Mouse (Mus musculus) neural tube, embryonic 15.5 days (tissue): ENCODE data around the gene Eno3. TPM values are rescaled to one million over a fixed set of nuclear protein-coding genes. Genes with fewer than 3 reads are reported as not detected.

ENCODE experiments used
- ATAC-seq: fragments of 200-750 bp; cut with Nextera tagmentation; 2 replicates; pipeline ENCODE4 v1.8.0; 2017; ENCODE audit warnings: mild to moderate bottlenecking, moderate TSS enrichment, moderate library complexity; ENCODE audit not compliant: low FRiP score
- H3K27ac ChIP-seq: fragments of 300-500 bp; sonication (generic); replicated peaks from 2 replicates; pipeline ENCODE4 v1.5.1; 2015; ENCODE audit warnings: mild to moderate bottlenecking, inconsistent platforms
- H3K27me3 ChIP-seq: fragments of 300-500 bp; sonication (generic); replicated peaks from 2 replicates; pipeline ENCODE4 v1.6.1; 2015; ENCODE audit warnings: inconsistent platforms
- H3K36me3 ChIP-seq: fragments of 300-500 bp; sonication (generic); 2 replicates; pipeline ENCODE4 v1.6.1; 2015; ENCODE audit warnings: inconsistent platforms
- H3K4me1 ChIP-seq: fragments of 300-500 bp; sonication (generic); 2 replicates; pipeline ENCODE4 v1.6.1; 2015; ENCODE audit warnings: inconsistent platforms
- H3K4me2 ChIP-seq: fragments of 300-500 bp; sonication (generic); 2 replicates; pipeline ENCODE4 v1.6.1; 2015; ENCODE audit warnings: inconsistent platforms, mild to moderate bottlenecking, moderate library complexity
- H3K4me3 ChIP-seq: fragments of 300-500 bp; sonication (generic); replicated peaks from 2 replicates; pipeline ENCODE4 v1.5.1; 2015; ENCODE audit warnings: mild to moderate bottlenecking, inconsistent platforms
- H3K9ac ChIP-seq: fragments of 300-500 bp; sonication (generic); replicated peaks from 2 replicates; pipeline ENCODE4 v1.6.1; 2015; ENCODE audit warnings: mild to moderate bottlenecking, inconsistent platforms
- H3K9me3 ChIP-seq: fragments of 300-500 bp; sonication (generic); replicated peaks from 2 replicates; pipeline ENCODE4 v1.6.1; 2016; ENCODE audit warnings: inconsistent platforms
- WGBS: fragments of 180-500 bp; shearing (Covaris S2); methylation state at CpG from one replicate; pipeline ENCODE4 v1.1.7; 2015; ENCODE audit warnings: mixed read lengths; 5-methylcytosine and 5-hydroxymethylcytosine counted together
- polyA plus RNA-seq: library from polyadenylated mRNA; unstranded; fragments of >200 nt; fragmentation: Nextera tagmentation; extraction: Ambion mirVana; gene quantifications from 2 replicates; pipeline ENCODE4 v1.2.1, GENCODE M21; 2015

Eno3 gene
- polyA plus RNA-seq, 1 experiment from 2014 or later, result 17.5 TPM

DNA sequence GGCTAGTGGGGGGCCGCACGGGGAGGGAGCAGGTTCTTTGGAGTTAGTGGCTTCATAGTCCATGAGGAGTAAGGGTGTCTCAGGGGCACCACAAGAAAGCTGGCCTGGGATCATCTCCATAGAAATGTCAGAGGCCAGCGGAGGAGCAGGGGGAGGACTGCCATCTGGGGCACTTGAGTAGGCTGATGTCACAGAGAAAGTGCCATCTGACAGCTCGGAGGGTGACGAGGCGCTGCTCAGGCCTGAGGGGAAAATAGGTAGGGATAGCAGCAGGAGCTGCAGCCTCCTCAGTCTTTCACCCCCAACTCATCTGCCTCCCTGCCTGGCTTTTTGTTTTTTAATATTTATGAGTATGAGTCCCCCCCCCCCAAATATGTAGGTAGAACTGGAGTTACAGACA is 17.0 kb downstream of the Eno3 start:
- Histone ChIP-seq H3K4me3 (no peak overlapping the region), H3K27ac (no peak overlapping the region), H3K27me3 (no peaks in the 10 kb centered on the region), H3K36me3 (peaks cover 58% of the 10 kb centered on the region), H3K9me3 (no peaks in the 10 kb centered on the region), H3K9ac (no peak overlapping the region), H3K4me2 (no peak overlapping the region), H3K4me1 (peaks cover 21% of the 10 kb centered on the region)
- 63% methylated on average over 6 of the region's 6 CpGs for WGBS
- no peak for ATAC-seq

DNA sequence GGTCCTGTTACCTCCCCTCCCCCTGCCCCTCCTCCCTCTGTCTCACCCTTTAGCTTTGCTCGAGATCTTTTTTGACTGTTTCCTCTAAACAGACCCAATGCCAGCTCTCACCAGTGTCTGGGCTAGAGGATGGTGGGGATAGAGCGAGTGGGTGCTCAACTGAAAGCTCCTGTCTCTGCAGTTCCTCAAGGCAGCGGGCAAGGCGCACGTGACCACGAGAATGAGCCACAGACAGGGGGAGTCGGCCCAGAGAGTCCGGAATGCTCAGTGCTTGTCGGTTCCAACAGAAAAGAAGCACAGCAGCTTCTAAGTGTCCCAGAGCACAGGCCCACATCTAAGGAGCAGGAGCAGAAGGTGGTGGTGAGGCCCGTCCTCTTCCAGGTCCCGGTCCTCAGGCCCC is 17.5 kb downstream of the Eno3 start:
- Histone ChIP-seq H3K4me2 (no peak overlapping the region), H3K27ac (no peak overlapping the region), H3K9me3 (no peaks in the 10 kb centered on the region), H3K9ac (no peak overlapping the region), H3K27me3 (no peaks in the 10 kb centered on the region), H3K4me3 (no peak overlapping the region), H3K4me1 (peaks cover 21% of the 10 kb centered on the region), H3K36me3 (peaks cover 63% of the 10 kb centered on the region)
- WGBS, result 78% methylated on average over 11 of the region's 11 CpGs
- no peak for ATAC-seq

DNA sequence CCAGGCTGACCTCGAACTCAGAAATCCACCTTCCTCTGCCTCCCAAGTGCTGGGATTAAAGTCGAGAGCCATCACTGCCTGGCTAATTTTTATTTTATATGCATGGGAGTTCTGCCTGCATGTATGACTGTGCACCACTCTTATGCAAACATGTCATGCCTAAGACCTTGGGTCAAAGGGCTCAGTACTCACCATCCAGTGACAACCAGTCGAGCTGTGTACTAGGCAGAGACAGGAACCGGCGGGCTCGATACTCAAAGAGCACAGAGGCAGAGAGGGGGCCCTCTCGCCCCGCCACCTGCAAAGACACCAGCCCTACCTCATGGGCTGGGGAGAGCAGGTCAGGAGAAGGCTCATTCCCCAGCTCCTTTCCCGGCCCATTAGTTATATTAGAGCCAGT is 21.1 kb downstream of the Eno3 start:
- H3K4me1 ChIP-seq, result peaks cover 10% of the 10 kb centered on the region

DNA sequence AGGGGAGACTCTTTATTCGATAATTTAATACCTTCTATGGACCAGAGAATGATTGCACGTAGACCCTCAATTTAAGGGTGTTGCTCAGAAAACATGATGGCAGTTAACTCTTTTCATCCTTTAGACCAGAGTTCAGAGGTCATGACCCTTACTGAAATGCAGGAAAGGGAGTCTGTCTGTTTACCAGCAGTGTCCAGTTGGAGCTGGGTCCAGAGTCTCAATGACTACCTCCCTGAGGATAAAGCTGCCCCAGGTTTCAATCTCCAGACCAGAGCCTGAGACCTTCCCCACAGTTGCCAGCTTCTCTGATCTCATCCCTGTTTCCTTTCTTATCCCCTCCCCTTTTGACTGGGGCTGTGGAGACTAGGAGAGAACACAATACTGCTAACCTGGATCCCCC is 21.6 kb downstream of the Eno3 start:
- H3K4me3 ChIP-seq, result no peak overlapping the region
- ATAC-seq, result no peak
- no peak overlapping the region for H3K9ac ChIP-seq
- WGBS, result 65% methylated on average over 2 of the region's 2 CpGs
- H3K36me3 ChIP-seq, result peaks cover 77% of the 10 kb centered on the region
- no peaks in the 10 kb centered on the region for H3K9me3 ChIP-seq
- no peak overlapping the region for H3K4me2 ChIP-seq
- no peaks in the 10 kb centered on the region for H3K27me3 ChIP-seq
- no peak overlapping the region for H3K27ac ChIP-seq
- H3K4me1 ChIP-seq, result peaks cover 10% of the 10 kb centered on the region

More for the DNA sequence above, 21.1 kb downstream of the Eno3 start:
- Histone ChIP-seq H3K36me3 (peaks cover 75% of the 10 kb centered on the region), H3K27ac (no peak overlapping the region), H3K4me3 (no peak overlapping the region), H3K9me3 (no peaks in the 10 kb centered on the region), H3K4me2 (no peak overlapping the region), H3K27me3 (no peaks in the 10 kb centered on the region), H3K9ac (no peak overlapping the region)
- WGBS, result 88% methylated on average over 8 of the region's 9 CpGs
- no peak for ATAC-seq

DNA sequence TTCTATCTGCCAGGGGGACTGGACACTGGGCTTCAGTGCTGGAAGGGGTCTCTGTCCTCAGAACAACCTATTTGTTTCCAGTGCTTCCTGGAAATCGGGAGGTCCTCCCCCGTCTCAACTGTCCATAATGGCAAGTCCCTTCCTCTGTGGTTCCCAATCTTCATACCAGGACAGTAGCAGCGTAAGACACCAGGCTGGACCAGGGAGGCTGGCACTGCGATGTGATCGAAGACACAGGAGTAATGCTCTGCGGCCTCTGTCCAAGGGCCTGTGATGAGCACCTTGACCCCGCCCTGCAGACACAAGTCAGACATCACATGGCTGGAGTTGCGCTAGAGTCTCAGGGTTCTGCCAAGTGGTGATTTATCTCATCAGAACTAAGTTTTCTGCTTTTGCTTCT is 22.4 kb downstream of the Eno3 start:
- Histone ChIP-seq H3K27me3 (no peaks in the 10 kb centered on the region), H3K9me3 (no peaks in the 10 kb centered on the region), H3K27ac (no peak overlapping the region), H3K4me1 (peaks cover 10% of the 10 kb centered on the region), H3K4me3 (no peak overlapping the region), H3K9ac (no peak overlapping the region), H3K4me2 (no peak overlapping the region), H3K36me3 (peaks cover 79% of the 10 kb centered on the region)
- no peak for ATAC-seq
- 98% methylated on average over 8 of the region's 8 CpGs for WGBS

DNA sequence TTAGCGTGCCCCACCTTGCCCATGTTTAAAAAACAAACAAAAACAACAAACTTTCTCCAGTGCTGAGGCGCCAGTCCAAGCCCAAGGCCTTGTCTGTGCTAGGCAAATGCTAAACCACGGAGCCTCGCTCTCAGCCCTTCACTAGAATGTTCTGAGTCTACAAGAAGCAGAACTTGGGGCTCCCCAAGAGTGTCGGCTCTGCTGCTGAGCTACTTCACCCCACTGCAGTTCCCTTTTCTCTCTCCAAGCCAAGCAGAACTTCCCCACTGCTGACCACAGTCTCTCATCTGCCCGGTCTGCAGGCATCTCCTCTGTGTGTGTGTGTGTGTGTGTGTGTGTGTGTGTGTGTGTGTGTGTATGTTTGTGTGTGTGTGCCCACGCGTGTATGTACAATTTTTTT is 22.9 kb downstream of the Eno3 start:
- no peak overlapping the region for H3K4me3 ChIP-seq
- no peak overlapping the region for H3K9ac ChIP-seq
- no peak overlapping the region for H3K4me2 ChIP-seq
- H3K27ac ChIP-seq, result no peak overlapping the region
- peaks cover 10% of the 10 kb centered on the region for H3K4me1 ChIP-seq
- ATAC-seq, result no peak
- H3K27me3 ChIP-seq, result no peaks in the 10 kb centered on the region
- H3K9me3 ChIP-seq, result no peaks in the 10 kb centered on the region
- H3K36me3 ChIP-seq, result peaks cover 81% of the 10 kb centered on the region
- 94% methylated on average over 6 of the region's 8 CpGs for WGBS

DNA sequence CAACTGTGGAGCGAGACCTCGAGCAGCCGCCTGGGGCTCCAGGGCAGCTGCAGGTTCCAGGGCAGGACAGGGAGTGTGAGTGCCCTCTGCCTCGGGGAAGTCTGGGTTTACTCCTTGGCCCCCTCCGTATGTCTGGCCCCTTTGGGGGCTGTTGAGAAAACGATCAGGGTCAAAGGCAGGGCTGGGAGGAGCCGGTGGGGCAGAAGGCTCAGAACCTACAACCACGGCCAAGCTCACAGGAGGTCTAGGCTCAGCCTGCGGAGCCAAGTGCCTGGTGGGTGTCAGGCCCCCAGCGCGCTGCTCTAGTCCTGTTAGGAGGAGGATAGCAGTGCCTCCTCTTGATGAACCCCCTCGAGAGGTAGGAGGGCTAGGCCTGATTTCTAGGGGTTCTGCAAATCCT is 24.2 kb downstream of the Eno3 start:
- Histone ChIP-seq H3K4me1 (peaks cover 14% of the 10 kb centered on the region), H3K4me3 (no peak overlapping the region), H3K4me2 (no peak overlapping the region), H3K27me3 (no peaks in the 10 kb centered on the region), H3K9ac (no peak overlapping the region), H3K36me3 (peaks cover 76% of the 10 kb centered on the region), H3K9me3 (no peaks in the 10 kb centered on the region), H3K27ac (no peak overlapping the region)
- ATAC-seq, result no peak
- 67% methylated on average over 12 of the region's 12 CpGs for WGBS

DNA sequence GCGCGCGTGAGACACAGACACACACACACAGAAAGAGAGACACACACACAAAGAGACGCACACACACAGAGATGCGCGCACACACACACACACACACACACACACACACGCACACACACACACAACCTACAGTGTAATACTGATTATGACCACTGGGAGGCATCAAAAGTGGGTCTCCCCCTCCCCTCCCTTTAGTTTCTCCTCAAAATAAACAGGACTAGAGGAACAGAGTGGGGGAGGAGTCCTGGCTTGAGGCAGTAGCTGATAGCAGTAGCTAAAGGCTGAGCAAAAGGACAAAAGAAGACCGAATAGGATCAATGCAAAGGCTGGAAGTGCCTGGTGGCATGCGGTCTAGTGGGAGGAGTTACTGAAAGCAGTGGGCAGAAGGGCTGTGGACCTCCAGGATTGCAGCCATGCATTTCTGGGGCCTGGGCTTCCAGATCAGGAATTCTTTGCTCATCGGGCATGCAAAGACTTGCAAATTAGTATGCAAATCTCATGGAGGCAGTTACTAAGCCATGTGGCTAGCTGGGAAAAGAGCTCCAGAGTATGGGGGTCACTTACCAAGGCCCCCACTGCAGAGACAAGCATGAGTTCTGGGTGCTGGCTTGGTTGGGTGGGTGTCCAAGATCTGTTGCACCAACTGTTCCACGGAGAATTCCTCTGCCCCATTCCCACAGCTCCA is 25.0 kb downstream of the Eno3 start:
- 17% methylated on average over 11 of the region's 11 CpGs for WGBS
- H3K36me3 ChIP-seq, result peaks cover 67% of the 10 kb centered on the region

DNA sequence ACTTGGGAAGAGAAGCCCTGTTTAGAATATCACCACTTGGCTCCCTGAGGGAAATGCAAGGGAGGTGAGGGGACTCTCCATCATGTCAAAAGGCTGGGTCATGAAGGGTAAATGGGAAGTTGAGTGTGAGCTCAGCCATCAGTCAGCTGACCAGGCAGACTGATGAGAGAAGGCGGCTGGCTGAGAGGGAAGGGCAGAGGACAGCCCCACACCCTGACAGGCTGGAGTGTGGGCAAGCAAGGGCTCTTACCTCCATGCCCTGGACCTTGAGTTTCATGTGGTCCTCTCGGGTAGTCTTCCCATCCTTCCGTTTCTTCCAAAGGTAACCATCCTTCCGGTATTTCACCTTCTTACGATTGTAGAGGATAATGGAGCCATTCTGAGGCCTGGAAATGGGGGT is 26.6 kb downstream of the Eno3 start:
- no peaks in the 10 kb centered on the region for H3K9me3 ChIP-seq
- H3K9ac ChIP-seq, result no peak overlapping the region
- ATAC-seq, result no peak
- H3K4me2 ChIP-seq, result no peak overlapping the region
- no peaks in the 10 kb centered on the region for H3K27me3 ChIP-seq
- WGBS, result 90% methylated on average over 5 of the region's 5 CpGs
- H3K36me3 ChIP-seq, result peaks cover 57% of the 10 kb centered on the region
- H3K4me3 ChIP-seq, result no peak overlapping the region
- H3K27ac ChIP-seq, result no peak overlapping the region
- H3K4me1 ChIP-seq, result peaks cover 31% of the 10 kb centered on the region

More for the DNA sequence above, 25.0 kb downstream of the Eno3 start:
- H3K4me2 ChIP-seq, result peak overlapping the region; percentile 15; the same call in 1 of the 2 replicates
- peak; percentile 46 for ATAC-seq
- no peak overlapping the region for H3K4me3 ChIP-seq
- peak overlapping the region; percentile 4; the same call in 1 of the 2 replicates for H3K27ac ChIP-seq
- H3K27me3 ChIP-seq, result no peaks in the 10 kb centered on the region
- H3K9ac ChIP-seq, result no peak overlapping the region
- peaks cover 22% of the 10 kb centered on the region for H3K4me1 ChIP-seq
- no peaks in the 10 kb centered on the region for H3K9me3 ChIP-seq

DNA sequence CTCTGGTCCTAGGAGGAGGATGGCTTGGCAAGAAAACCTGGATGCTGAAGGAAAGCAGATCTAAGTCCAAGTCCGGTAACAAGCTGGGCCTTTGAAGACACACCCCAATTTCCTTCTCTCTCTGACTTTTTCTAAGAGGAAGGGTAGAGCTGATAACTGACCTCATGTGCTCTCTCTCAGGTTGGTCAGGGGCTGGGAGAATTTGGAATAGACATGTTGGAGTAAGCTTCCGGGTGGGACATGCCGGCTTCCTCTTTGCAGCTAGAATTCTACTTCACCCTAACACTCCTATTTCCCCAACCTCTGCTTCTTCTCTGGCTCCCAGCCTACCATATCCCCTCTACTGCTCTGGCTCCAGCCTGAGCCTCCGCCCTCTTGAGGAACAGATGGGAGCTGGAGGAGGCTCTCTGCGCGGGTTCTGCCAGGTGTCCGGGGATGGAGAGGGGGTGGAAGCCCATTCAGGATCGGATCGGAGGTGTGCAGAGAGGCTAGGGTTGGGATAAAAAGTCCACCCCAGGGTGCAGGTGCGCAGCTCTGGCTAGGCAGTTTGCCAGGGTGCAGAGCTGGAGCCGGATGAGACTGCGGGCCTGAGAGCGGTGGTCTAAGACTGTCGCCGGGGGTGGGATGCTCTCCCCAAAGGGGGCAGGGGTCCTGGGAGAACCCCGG is 30.0 kb downstream of the Eno3 start:
- Histone ChIP-seq H3K27me3 (no peaks in the 10 kb centered on the region), H3K27ac (peak overlapping the region; percentile 89), H3K4me2 (peak overlapping the region; percentile 87), H3K9ac (peak overlapping the region; percentile 90), H3K4me3 (peak overlapping the region; percentile 85), H3K9me3 (no peaks in the 10 kb centered on the region), H3K36me3 (peaks cover 32% of the 10 kb centered on the region), H3K4me1 (peaks cover 37% of the 10 kb centered on the region)
- 3% methylated on average over 16 of the region's 16 CpGs for WGBS
- peak; percentile 62; the same call in 1 of the 2 replicates for ATAC-seq

DNA sequence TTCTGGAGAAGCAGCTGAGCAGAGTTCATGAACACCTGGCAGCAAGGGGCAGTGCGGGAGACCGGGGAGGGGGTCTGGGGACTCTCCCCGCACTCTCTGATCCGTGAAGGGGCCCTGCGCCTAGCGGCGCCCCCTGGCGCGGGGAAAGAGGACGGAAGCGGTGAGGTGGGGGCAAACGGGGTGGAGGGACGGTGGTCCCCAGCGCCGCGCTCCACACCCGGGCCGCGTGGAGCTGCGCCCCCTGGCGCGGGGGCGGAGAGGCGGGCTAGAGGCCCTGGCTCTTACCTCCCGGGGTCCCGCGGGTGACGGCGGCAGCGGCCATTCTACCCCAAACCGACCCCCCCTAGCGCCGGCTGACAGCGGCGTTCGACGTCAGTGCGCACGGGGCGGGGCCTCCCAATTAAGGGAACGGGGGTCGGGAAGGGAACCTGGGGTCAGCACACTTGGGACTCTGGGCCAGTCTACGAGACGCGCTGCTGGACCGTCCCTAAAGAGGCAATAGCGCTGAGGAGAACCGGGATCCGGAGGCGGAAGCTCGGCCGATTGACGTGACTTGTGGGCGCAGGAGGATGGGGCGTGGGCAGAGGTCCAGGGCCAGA is 30.7 kb downstream of the Eno3 start, which contains the start of gene Camta2:
Camta2 (minus strand) TSS at position 505 of the 599 bp plus-strand sequence.
- Histone ChIP-seq H3K9me3 (no peaks in the 10 kb centered on the region), H3K36me3 (peaks cover 30% of the 10 kb centered on the region), H3K9ac (peak within 1 kb of the TSS; percentile 90), H3K27ac (peak within 1 kb of the TSS; percentile 89), H3K27me3 (no peaks in the 10 kb centered on the region), H3K4me3 (peak within 1 kb of the TSS; percentile 85), H3K4me1 (peaks cover 31% of the 10 kb centered on the region), H3K4me2 (peak within 1 kb of the TSS; percentile 87)
- WGBS, result under 1% methylated on average over 48 of the region's 55 CpGs
- peak; percentile 78 for ATAC-seq

DNA sequence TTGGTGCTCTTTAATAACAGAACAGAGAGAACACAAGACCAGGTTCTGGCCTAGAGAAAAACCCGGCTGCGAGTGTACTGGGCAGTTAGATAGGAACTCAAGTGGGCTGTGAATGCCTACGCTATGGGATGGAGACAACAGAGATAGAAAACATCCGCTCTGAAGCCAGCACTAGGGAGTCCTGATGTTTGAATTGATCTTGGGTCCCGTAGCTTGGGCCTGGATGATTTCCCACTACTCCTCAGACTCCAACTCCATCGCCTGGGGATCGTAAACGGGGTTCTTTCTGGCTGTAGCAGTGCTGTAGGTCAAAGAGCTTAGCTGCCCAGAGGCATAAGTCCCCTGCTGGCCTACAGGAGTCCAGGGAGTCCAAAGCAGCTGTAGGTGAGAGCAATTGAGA is 31.4 kb downstream of the Eno3 start:
- Histone ChIP-seq H3K27ac (peak overlapping the region; percentile 89), H3K4me1 (peaks cover 29% of the 10 kb centered on the region), H3K4me3 (peak overlapping the region; percentile 85), H3K4me2 (peak overlapping the region; percentile 87), H3K36me3 (peaks cover 23% of the 10 kb centered on the region), H3K9ac (peak overlapping the region; percentile 90), H3K27me3 (no peaks in the 10 kb centered on the region), H3K9me3 (no peaks in the 10 kb centered on the region)
- WGBS, result 9% methylated on average over 8 of the region's 8 CpGs
- ATAC-seq, result peak; percentile 27; the same call in 1 of the 2 replicates
